Mouse (Mus musculus) embryo, embryonic 10.5 days (tissue): Measurements from ENCODE around the gene Mcoln2.
"Not testable (repeated sequence)": the region's sequence is repeated elsewhere in the genome, so short reads cannot be mapped to it uniquely, and the experiment has no call there.

ENCODE experiments used
- DNase-seq: peaks from one replicate; pipeline ENCODE4 v3.0.0-alpha.2; 2015; ENCODE audit warnings: low spot score

Mcoln2 gene

GRCm38 (mm10) chr3:146186033-146186432 lies 36.4 kb downstream of the Mcoln2 start:
- no peak for DNase-seq

- DNase-seq, result no peak
Observed at GRCm38 (mm10) chr3:146189933-146190332, 40.3 kb downstream of the Mcoln2 start.

GRCm38 (mm10) chr3:146192507-146192906 lies 42.9 kb downstream of the Mcoln2 start:
- DNase-seq, result no peak

- no peak for DNase-seq
Observed at GRCm38 (mm10) chr3:146195153-146195552, 45.5 kb downstream of the Mcoln2 start.

- DNase-seq, result no peak
Observed at GRCm38 (mm10) chr3:146196301-146196700, 46.7 kb downstream of the Mcoln2 start.

- DNase-seq, result no peak
Observed at GRCm38 (mm10) chr3:146196780-146197743, 47.4 kb downstream of the Mcoln2 start.

- no peak for DNase-seq
Observed at GRCm38 (mm10) chr3:146197785-146198184, 48.2 kb downstream of the Mcoln2 start.

GRCm38 (mm10) chr3:146198803-146199481 lies 49.3 kb downstream of the Mcoln2 start:
- DNase-seq, result peak; percentile 54

- no peak for DNase-seq
Observed at GRCm38 (mm10) chr3:146199486-146199885, 49.9 kb downstream of the Mcoln2 start.

- no peak for DNase-seq
Observed at GRCm38 (mm10) chr3:146204375-146204774, 54.7 kb downstream of the Mcoln2 start.

- DNase-seq, result no peak
Observed at GRCm38 (mm10) chr3:146205305-146205704, 55.7 kb downstream of the Mcoln2 start.

- DNase-seq, result no peak
Observed at GRCm38 (mm10) chr3:146206635-146207034, 57.0 kb downstream of the Mcoln2 start.

GRCm38 (mm10) chr3:146207440-146207839 lies 57.8 kb downstream of the Mcoln2 start:
- DNase-seq, result no peak

- DNase-seq, result not testable (repeated sequence)
Observed at GRCm38 (mm10) chr3:146209759-146210158, 60.1 kb downstream of the Mcoln2 start.

GRCm38 (mm10) chr3:146211141-146211747 lies 61.6 kb downstream of the Mcoln2 start:
- DNase-seq, result no peak

- DNase-seq, result no peak
Observed at GRCm38 (mm10) chr3:146211964-146212363, 62.3 kb downstream of the Mcoln2 start.

- DNase-seq, result no peak
Observed at GRCm38 (mm10) chr3:146213336-146213735, 63.7 kb downstream of the Mcoln2 start.

GRCm38 (mm10) chr3:146216561-146216960 lies 66.9 kb downstream of the Mcoln2 start:
- no peak for DNase-seq

GRCm38 (mm10) chr3:146220776-146221486 lies 71.3 kb downstream of the Mcoln2 start, which contains the start of gene Lpar3:
Gene Lpar3 (plus strand): TSS chr3:146220963.
- peak; percentile 80 for DNase-seq

GRCm38 (mm10) chr3:146224271-146224670 lies 74.6 kb downstream of the Mcoln2 start:
- no peak for DNase-seq

- DNase-seq, result no peak
Observed at GRCm38 (mm10) chr3:146225061-146225761, 75.6 kb downstream of the Mcoln2 start.
